Mouse (Mus musculus): ENCODE results near the gene Lbx1.
A peak's percentile ranks its signal among the peaks of the same experiment; 100 is the strongest.

Gene Lbx1

DNA sequence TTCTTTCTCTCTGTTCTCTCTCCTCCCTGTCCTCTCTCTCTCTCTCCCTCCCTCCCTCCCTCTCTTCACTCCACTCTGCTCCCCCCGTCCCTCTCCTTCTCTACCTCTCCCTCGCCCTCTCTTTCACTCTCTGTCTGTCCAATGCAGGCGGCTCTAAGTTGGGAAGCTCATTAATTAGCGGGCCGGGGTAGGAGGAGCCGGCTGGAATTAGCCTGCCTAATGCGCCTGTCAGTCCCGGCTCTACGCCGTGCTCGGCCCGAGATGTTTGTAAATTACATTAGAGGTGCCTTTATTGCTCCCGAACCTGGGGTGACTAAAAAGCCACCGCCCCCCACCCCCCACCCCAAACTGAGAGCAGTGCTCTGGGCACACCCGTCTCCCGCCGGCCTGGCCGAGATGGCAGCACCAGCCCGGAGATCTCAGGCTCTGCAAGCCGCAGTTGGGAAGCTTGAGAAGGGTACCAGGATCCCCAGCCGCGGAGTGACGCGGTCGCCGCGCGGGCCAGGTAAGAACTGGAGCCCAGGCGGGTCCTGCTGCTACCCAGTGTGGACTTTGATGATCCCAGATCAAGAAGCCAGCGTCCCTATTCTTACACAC, at the start of gene Lbx1:
Gene Lbx1 (minus strand): TSS at position 47 of the 597 bp plus-strand sequence.
- peak; percentile 54 for DNase-seq (ENCODE audit: low read depth, low spot score)

DNA sequence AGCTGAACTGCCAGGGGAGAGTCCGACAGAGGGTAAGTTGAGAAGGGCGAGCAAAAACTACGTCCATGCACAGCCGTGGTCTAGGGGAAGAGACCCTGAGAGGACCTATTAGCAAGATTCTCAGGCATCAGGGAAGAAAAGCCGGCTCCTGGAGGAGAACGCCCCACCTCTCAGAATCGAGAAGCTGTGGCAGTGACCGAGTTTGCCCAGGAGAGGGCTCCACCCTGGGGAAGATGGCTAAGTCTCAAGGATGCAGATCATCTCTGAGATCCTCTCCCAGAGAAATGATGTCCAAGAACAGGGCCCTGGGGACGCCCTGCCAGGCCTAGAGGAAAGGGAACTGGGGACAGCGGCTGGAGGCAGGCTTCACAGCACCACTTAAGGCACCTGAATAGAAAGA, 47.7 kb upstream of the Lbx1 start:
- DNase-seq (ENCODE audit: low read depth, low spot score): peak; percentile 53

DNA sequence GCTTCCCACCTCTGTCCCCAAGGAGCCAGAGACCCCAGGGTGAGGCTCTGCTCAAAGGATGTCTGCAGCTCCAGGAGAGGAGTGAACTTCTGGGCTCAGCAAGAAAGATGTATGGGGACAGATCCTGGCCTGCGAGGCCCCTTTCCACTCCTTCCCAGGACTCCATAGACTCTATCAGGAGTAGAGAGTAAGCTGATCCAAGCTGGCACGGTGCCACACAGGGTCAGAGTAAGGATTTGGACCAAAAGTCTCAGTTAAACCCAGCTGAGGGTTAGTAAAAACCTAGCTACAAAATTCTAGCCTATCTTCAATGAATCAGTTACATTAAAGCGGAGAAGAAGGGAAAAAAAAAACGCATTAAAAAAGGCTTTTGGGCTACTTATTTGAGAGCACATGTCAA, 40.6 kb upstream of the Lbx1 start:
- no peak for DNase-seq (ENCODE audit: low read depth, low spot score)

DNA sequence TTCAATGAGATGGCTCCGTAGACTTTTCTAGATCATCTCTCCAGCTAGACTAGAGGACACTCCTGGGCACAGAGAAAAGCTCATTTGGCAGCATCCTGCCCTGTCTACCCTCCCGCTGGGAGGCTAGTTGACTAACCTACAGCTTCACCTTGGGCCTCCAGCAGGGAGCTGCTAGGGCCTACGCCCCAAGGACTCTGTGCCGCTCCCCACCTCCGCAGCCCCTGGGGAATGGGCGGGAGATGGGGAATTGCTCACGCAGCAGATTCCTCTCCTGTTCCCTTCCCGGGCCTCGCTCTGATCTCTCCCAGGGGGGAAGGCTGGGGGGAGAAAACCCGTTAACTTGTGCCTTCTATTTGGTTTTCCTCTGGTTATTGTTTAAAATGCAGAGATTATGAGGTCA, 36.4 kb upstream of the Lbx1 start:
- no peak for DNase-seq (ENCODE audit: low read depth, low spot score)

DNA sequence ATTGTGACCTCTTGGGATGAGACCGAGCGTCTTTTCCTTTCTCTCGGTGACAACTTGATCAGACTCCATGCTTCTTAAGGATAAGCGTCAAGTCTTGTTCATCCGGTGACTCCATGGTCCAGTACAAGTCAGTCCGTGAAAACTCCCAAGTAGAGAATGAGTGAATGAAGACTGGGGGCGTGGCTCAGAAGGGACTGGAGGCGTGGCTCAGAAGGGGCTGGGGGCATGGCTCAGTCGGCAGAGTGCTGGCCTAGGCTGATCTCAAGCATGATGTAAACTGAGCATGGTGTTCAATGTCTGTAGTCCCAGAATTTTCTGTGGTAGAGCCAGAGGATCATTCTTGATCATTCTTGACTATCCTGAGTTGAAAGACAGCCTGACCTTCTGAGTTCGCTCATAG, 27.4 kb upstream of the Lbx1 start:
- no peak for DNase-seq (ENCODE audit: low read depth, low spot score)

DNA sequence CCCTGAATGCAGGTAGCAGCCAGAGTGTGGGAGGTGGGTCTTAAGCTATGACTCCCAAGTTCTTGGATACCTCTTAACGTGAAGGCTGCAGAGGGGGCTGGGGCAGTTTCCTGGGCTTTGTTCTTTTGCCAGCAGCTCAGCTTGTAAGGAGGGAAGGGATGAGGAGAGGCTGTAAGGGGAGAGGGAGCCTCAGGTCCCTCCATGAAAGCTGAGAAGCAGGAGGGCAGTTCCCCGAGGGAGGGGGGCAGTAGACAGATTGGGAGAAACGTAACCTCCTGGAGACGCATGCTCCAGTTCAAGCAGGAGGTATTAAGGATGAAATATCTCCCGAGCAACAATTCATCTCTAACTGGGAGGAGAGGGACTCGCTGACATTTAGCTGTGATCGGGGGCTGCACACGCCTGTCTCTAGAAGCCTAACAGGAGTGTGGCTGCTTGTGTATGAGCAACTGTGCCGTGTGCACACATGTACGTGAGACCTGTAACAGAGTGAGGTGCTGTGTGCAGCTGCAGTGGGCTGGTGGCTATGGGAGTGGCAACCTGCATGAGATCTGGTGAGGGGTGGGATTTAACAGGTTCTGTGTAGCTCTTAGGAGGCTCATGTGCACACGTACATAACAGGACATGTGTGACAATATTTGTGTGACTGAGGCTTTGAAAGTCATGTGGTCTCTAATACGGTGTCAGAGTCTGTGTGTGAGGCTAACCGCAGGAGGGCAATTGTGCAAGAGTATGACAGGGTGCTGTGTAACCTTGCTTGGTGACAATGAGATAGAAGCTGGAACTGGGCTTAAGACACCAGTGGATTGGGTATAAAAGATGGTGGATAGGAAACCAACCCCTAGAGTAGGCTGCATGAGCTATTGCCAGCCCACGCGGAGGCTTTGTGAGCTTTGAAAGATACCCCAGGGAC, 22.1 kb upstream of the Lbx1 start:
- DNase-seq (ENCODE audit: low read depth, low spot score): no peak

DNA sequence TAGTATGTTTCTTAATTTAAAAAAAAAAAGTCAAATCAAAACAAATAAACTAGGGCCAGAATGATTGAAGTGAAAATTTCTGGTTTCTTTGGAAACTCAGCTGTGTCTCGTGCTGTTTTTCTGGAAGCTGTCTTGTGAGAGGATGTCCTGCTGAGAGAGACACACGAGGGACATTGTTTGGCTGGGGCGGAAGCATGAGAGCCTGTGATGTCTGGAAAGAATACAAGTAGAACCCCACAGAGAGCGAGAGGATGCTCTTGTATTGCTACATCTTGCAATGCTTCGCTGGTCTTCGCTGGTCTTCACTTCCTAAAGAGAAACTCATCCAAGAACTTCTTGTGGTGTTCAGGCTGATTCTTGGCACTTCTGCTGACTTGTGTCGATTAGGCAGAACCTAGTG, 19.2 kb upstream of the Lbx1 start:
- no peak for DNase-seq (ENCODE audit: low read depth, low spot score)

DNA sequence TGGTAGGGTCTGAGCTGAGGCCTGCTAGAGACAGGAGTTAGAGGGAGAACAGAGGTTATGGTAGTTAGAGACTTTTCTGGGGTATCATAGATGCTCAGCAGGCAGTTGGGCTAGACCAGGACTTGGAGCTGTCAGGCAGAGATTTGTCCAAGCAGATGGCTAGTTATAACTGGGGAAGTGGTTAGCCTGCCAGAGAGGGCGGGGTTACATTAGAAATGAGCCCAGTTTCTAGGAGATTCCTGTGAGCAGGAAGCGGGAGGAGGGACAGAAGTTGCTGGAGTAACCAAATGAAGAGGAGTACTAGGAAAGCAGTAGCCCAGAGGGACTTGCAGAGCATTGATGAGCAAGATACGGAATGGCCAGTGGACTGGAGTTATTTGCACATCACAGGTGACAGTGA, 16.8 kb upstream of the Lbx1 start:
- DNase-seq (ENCODE audit: low read depth, low spot score): no peak

DNA sequence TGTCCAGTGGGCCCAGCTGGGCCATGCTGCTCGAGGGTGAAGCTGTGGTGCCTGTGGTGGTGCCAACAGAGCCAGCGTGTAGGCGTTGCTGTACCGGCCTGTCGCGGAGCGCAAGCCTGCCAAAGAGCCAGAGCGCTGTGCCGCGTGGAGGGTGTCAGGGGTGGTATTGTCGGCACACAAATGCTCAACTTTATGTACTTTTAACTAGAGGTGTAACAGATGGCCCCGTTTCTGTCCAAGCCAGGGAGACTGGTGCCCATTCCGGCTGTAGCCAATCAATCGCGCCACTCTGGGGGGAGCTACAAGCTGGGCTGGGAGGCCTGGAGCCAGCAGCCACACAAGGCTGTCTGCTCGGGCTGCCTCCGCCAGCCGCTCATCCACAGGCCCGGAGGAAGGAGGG, 13.1 kb upstream of the Lbx1 start:
- DNase-seq (ENCODE audit: low read depth, low spot score): no peak

DNA sequence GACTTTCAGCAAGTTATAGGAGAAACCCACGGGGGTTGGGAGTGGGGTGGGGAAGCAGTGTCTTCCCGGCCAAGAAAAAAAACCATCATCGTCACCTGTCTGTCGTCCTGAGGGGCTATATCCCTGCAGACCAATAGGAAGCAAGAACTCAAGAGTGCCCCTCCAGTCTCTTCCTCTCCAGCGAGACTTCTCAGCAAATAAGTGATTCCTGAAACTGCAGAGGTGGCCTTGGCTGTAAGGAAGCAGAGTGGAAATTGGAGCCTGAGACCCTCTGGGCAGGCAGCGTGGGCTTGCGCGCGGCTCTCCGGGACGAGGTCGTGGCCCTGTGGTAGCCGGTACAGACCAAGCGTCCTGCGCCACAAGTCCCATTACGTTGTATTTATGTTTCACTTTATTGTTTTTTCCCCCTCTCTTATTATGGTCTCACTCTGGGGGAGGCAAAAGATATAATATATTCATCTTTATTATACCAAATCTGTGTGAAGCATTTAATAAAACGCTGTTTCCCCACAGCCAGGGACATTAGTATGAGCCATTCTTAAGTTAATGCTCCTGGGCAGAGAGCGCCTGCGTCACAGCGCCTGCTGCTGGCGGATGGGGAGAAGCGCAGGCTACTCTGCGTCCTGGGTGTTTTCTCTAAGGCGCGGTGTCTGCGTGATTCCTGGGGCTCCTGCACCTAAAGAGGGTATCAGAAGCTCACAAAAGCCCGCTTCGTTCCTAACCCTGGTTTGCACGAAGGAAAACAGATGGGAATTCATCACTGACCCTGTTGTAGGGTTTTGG, 8.5 kb upstream of the Lbx1 start:
- no peak for DNase-seq (ENCODE audit: low read depth, low spot score)

DNA sequence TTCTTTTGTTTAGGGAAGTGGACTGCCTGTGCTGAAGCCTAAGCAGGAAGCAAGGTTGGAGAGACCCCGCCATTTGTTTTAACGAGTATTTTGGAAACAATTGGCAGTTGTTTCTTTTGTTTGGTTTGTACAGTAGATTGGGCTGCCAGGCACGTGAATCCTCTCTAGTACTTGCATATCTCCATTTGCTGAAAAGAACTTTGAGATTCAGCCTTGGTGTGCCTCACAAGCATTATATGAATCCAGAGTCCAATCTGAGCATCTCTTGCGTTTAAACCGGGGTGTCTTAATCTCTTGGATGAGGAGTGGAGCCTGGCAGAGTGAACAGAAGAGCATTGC, 7.6 kb upstream of the Lbx1 start:
- no peak for DNase-seq (ENCODE audit: low read depth, low spot score)

DNA sequence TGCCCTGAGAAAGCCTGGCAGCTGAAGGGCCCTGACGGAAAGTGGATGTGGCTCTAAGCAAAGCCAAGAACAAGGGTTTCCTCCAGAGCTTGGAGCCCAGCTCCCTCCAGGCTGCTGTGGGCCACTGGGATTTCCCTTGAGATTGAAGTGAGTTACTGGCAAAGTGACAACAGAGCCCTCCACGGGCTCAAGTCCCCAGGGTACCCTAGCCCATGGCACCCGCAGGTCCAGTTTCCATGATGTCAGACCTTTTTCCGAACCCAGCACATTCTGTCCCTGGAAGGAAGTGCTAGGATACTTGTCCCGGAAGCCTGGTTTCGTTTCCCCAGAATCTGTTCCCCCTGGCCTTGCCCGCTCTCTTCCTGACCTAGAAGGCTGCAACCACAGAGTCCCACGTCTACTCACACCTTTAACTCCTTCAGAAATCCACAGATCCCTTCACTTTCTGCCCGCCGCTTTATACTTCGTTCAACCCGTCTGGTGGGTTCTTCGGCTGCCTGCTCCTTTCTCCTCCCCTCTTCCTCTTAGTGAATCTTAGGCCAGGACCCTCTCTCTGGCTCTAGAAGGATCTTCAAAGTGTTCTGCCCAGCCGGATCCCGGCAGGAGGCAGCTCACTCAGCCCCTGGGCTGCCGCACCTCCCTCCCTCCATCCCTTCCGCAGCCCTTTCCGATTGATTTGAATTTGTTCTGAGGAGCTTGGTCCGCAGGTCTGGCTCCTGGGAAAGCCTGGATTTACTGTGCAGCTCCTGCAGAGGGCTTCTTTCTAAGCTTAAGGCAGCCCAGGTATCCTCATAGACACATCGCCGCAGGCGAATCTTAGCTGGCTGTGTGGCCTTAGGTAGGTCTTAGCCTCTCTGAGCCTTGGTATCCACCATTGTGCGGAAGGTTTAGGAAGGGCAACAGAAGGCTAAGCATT, 7.0 kb upstream of the Lbx1 start:
- DNase-seq (ENCODE audit: low read depth, low spot score): no peak

DNA sequence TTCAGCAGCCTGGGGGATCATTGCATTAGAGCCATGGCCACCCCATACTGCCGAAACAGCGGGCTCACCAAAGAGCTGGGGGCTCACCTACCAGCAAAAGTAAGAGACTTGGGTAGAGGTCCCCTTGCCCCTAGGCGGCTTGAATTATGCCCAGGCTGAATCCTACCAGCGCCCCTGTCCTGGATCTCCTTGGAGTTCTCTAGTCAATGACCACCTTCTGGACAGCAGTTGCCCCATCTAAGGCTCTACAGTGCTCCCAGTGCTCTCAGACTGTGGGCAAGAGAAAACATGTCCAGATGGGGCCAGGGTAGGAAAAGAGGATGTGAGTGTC, 6.4 kb upstream of the Lbx1 start:
- no peak for DNase-seq (ENCODE audit: low read depth, low spot score)

DNA sequence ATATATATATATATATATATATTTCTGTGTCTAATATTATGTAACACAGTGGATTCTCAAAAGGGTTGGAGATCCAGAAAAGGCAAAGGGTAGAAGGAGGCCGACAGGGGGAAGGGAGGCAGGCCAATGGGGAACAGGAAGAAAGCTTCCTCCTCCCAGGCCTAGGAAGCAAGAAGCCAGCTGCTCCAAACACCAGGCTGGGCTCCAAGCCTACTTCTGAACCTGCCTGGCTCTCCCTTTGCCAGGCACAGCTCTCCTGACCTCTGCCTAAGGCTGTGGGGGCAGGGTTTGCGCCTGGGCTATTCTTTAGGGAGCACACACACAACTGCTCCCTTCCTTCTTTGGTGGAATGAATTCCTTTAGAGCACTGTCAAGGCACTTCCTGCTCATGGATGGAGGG, 4.4 kb upstream of the Lbx1 start:
- DNase-seq (ENCODE audit: low read depth, low spot score): no peak

DNA sequence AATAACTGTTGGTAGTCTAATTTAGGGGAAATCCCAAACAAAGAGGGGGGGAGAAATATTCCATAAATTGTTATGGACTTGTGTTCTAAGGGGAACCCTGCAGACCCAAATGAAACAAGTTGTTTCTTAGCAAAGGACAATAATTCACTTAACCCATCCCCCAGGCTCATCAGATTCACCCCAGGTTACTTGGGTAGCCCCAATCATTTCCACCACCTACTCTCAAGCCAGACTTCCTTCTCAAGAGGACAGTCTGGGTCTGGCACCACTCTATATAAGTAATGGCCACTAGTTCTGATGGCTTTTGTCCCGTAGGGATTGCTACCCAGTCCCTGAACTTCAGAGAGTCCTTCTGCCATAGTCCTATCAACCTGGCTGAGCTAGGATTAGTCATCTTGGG, 3.6 kb upstream of the Lbx1 start:
- no peak for DNase-seq (ENCODE audit: low read depth, low spot score)

DNA sequence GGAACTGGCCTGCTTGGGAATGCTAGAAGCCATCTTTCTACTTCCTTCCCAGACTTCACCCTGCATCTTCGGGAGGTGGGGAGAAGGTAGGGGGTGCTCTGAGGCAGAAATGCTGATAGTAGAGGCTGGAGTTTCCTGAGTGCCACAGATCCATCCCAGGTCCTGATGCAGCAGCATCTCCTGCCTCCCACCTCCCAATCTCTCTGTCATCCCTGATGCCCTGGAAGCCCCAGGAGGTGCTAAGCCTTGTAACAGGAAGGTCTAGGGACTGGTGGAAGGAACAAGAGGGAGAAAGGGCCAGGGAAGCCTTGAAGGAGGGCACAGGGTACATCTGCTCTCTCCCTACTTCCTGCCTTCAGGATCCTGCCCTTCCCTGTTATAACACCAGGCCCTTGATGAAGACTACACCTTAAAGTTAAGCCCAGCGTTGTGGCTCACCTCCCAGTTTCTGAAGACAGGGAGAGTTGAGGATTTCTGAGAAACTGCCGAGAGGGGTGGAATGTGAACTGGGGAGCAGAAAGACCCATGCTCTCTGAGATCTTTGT, 2.1 kb upstream of the Lbx1 start:
- no peak for DNase-seq (ENCODE audit: low read depth, low spot score)

DNA sequence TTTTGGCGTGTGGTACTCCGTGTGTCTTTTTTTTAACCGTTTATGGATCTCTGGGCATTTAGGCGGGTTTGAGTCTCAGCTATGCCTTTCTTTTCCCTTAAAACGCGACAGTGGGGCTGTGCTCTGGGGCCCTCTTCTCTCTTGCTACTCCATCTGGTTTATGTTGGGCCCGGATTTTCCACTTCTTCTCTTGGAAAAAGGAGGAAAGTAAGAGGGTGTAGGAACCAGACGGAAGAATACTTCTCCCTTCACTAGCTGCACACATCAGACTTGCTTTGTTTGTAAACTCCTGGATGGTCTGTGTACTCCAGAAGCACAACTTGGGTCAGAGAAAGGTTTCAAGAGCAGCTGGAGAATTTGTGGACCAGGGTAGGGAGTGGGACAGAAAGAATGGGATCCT, 1.5 kb upstream of the Lbx1 start:
- no peak for DNase-seq (ENCODE audit: low read depth, low spot score)

DNA sequence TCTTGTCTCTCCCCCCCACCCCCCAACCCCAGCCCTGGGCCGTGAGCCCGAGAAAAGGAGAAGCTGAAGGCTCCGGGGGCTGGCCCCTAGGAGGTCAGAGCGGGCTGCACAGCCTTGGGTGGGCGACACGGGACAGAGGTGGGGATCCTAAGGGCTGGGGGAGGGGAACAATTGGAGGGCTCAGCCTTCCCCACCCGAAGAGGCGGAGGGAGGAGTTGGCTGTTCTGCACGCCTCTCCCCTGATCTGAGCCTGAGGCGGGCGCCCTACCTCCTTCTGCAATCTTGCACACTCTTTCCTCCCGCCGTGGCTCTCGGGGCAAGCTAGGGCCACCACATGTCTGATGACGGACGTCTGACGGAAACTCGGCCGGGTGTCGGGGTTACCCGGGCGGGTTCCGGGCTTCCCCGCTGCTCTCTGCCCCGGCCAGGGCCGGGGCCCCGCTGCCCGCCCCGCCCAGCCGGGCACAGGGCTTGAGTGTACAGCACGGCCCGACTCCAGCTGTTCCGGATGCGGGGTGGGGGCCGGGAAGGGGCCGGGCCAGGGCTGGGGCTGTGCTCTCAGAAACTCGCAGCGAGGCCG, 841 bp upstream of the Lbx1 start:
- DNase-seq (ENCODE audit: low read depth, low spot score): no peak

DNA sequence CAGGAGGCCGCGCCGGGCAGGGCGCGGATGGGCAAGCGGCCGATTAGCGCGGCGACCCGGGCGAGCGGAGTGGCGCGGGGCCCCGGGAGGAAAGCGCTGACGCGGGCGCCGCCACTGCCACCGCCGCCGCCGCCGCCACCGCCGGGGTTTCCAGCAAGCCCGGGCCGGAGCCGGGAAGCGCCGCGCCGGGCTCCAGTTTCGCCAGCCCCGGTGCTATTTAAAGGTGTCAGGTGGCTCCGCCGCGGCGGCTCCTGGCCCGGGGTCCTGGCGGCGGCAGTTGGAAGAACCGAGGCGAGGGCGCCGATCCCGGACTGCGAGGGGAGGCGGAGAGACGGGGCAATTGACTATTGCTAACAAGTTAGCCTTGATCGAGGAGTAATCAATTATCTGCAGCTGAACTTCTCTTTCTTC, 276 bp downstream of the Lbx1 start:
- DNase-seq (ENCODE audit: low read depth, low spot score): no peak

DNA sequence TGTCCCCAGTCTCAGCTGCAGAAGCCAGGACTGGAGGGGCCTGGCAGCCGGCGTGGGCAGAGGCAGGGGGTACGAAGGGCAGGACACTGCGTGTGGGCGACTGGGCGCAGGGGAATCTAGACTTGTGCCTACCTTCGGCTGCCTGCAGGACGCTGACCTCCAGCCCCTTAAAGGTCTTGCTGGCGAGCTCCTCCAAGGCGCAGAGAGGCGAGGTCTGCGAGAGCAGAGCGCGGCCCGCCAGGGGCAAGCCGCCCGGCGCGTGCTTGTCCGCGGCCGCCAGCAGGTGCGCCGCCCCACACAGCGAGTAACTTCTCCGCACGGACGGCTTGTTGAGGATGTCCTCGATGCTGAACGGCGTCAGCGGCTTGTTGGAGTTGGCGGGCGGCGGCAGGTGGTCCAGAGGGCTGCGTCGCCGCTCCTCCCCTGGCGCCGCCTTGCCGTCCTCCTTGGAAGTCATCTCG, 811 bp downstream of the Lbx1 start:
- DNase-seq (ENCODE audit: low read depth, low spot score): no peak

DNA sequence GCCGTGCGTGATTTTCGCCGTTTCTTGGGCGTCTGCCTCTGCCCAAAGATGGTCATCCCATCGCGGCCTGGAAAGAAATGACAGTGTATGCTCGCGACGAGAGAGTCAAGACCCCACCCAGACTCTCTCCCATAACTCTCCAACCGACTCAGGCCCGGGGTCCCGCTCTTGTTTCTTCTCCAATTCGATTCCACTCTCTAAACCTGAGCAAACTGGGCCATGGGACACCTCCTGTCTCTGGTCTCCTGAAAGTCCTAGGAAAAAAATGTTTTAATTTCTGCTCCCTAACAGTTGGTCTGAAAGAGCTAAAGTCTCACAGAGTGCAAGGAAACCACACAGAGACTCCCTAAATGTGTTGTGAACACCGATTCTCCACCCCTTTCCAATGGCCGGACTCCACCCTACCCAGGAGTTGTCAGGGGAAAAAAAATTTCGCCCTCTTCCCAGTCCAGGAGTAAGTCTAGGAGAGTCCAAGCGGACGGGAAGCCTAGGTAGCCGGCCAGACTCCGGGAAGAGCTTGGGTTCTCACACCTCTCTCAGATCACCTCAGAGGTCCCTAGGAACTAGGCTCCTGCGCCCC, 1.3 kb downstream of the Lbx1 start:
- DNase-seq (ENCODE audit: low read depth, low spot score): no peak
